Mouse (Mus musculus) c-Kit-positive CD71-positive TER-119-negative erythroid progenitor cells, embryonic 14.5 days (primary cell): ENCODE data around the gene Hrct1.

Source experiments
- DNase-seq: peaks from one replicate; pipeline ENCODE4 v3.0.0-alpha.2; 2013; ENCODE audit warnings: low read depth

Hrct1 gene

GRCm38 (mm10) chr4:43728576-43728954 is 1.6 kb downstream of the Hrct1 start:
- no peak for DNase-seq

DNA sequence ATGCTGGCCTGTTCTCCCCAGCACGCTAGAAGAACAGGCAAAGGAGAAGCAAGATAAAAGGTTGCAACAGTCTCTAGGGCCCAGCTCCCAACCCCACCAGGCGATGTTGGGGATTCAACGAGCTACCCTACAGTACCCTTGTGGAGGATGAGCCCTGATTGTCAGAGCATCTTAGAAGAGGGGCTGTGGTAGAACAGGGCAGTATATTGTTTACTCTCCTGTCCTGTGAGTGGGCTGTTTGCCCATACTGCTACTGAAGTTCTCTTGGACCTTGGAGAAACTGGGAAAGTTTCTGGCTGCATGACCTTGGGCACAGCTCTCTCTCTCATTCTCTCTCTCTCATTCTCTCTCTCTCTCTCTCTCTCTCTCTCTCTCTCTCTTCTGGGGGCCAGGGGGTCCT is 2.1 kb downstream of the Hrct1 start:
- DNase-seq, result no peak

GRCm38 (mm10) chr4:43729794-43730550 is 3.0 kb downstream of the Hrct1 start, which contains the start of gene Spaar:
Spaar (plus strand) TSS chr4:43730034.
- no peak for DNase-seq

- no peak for DNase-seq
Observed at GRCm38 (mm10) chr4:43730750-43731297, 3.8 kb downstream of the Hrct1 start.

DNA sequence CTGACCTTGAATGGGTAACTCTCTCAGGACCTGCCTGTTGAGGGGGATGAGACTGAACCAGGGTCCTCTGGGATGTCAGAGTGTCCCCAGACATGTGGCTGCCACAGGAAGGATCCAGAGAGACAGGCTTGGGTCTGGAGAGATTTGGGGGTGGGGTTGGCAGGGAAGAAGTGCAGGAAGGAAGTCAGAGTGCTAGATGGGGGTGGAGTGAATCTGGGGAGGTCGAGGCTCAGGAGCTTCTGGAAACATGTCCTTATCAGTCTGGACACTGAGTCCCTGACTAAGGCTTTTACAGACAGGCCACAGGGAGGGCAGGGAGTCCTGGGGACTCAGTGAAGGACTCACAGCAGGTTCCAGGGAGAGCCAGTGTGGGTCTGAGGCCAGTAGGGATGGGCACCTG is 5.2 kb downstream of the Hrct1 start:
- DNase-seq, result no peak

GRCm38 (mm10) chr4:43733186-43733585 is 6.2 kb downstream of the Hrct1 start:
- DNase-seq, result no peak

- no peak for DNase-seq
Observed at GRCm38 (mm10) chr4:43737144-43737543, 10.2 kb downstream of the Hrct1 start.

- DNase-seq, result no peak
Observed at GRCm38 (mm10) chr4:43738989-43739674, 12.1 kb downstream of the Hrct1 start.

DNA sequence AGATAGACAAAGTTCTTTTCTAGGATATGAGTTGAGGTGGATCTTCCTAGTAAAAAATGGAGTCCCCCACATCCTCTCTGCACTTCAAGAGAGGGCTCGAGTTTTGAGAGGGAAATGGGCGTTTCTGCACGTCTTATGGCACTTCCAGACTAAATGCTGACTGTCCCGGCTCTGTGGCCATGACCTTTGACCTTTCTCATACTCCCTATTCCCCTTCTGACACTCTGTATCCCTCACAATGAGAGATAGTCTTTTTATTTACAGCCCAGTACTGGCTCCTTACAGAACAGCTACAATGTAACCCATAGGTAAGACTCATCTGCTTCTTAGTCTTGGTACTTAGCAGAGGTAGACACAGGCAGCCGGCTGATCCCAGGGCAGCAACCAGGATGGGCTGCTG is 14.5 kb downstream of the Hrct1 start:
- DNase-seq, result no peak

DNA sequence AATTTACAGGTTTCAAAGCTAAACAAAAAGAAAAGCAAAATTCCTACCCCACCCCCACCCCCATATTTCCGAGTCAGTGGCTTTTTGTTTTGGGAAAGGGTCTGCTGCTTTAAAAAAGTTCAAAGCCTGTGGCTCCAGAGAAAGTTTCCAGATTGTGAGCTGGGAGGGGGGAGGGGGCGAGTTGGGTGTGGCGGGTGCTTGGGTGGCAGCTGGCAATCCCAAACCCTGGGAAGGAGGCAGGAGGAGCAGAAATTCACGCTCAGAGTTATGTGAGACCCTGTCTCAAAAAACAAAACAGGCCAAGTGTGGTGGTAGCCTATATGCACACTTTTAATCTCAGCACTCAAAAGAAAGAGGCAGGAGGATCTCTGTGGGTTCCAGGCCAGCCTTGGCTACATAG is 15.6 kb downstream of the Hrct1 start:
- DNase-seq, result no peak

- DNase-seq, result no peak
Observed at GRCm38 (mm10) chr4:43743099-43743498, 16.1 kb downstream of the Hrct1 start.

DNA sequence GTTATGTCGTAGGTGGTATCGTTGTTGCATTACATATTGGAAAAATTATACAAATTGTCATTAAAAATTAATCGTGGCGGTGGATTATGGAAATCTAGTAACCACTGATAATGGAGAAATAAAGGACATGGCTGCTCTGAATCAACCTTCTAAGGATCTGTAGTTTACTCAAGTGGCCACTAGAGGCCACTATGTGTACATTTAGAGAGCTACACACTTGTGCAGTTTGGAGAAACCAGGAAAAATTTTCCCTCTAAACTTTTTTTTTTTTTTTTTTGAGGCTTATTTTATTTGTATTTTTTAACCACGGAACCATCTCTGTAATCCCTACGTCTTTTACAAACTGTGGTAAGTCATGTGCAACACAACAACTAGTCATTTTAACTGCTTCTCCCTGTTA is 18.2 kb downstream of the Hrct1 start:
- peak; percentile 19 for DNase-seq

GRCm38 (mm10) chr4:43757213-43757612 is 30.2 kb downstream of the Hrct1 start:
- no peak for DNase-seq

GRCm38 (mm10) chr4:43759571-43760418 is 32.8 kb downstream of the Hrct1 start:
- DNase-seq, result no peak

GRCm38 (mm10) chr4:43760460-43760859 is 33.5 kb downstream of the Hrct1 start:
- DNase-seq, result peak; percentile 13

DNA sequence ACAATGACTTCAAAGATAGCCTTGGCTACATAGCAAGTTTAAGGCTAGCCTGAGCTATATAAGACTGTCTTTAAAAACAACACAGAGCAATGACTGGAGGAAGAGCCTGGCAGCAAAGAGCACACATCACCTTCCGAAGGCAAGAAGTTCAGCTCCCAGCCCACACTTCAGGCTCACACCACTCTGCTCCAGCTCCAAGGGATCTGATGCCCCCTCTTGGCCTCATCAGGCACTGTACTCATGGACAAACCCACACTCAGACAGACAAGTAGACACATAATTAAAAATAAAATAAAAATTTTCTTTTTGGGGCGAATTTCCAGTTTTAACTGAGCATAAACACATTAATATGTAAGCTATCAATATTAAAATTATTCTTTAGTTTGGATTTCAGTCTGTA is 34.3 kb downstream of the Hrct1 start:
- DNase-seq, result no peak

GRCm38 (mm10) chr4:43763410-43763809 is 36.4 kb downstream of the Hrct1 start:
- peak; percentile 28 for DNase-seq

DNA sequence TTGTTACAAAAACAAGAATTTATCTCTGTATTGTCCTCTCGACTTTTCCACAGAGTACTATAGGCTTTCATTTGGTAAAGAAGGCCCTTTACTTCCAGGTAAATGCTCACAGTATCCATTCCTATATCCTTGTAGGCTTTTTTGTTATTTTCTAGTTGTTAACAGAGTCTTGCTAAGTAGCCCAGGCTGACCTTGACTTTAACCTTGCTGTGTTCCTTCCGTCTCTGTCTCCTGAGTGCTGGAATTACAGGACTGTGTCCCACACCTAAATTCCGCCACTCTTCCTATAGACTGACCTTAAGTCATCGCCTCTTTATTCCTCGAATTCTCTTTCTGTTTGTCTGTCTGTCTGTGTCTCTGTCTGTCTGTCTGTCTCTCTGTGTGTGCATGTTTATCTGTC is 41.4 kb downstream of the Hrct1 start:
- DNase-seq, result no peak

DNA sequence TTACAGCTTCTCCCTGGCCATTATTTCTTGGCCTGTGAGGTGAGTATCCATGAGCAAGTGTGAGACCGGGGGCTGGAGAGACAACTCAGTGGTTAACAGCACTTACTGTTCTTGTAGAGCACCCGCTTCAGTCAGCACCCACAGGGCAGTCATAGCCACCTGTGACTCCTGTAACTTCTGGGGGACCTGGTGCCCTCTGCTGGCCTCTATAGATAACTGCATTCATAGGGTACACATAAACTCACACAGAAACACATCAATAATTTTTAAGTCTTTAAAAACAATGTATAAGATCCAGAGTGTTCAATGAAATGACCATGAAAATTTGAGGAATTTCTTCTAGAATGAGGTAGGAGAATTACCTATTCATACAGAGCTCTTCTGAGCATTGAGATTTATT is 42.4 kb downstream of the Hrct1 start:
- DNase-seq, result no peak

DNA sequence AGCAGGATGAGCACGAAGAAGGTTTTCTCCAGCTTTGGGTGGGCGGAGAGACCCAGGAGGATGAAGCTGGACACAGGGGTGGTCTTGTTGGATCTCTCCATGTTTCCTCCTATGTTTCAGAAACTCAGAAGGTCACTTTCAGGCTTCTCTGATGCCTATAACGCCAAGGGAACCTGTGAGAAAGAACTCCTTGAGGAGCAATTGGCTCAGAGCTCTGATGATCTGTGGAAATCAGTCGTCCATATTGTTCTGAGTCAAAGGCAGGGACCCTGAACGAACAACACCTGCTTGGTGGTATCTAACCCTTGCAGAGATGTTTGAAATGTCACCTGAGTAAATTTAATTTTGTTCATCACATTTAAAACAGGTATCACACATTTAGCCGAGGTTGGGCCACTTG is 43.9 kb downstream of the Hrct1 start, which contains the start of gene Olfr159:
TSS of gene Olfr159 (minus strand) at position 101 of the 400 bp plus-strand sequence.
- no peak for DNase-seq

- no peak for DNase-seq
Observed at GRCm38 (mm10) chr4:43771626-43772025, 44.6 kb downstream of the Hrct1 start.

DNA sequence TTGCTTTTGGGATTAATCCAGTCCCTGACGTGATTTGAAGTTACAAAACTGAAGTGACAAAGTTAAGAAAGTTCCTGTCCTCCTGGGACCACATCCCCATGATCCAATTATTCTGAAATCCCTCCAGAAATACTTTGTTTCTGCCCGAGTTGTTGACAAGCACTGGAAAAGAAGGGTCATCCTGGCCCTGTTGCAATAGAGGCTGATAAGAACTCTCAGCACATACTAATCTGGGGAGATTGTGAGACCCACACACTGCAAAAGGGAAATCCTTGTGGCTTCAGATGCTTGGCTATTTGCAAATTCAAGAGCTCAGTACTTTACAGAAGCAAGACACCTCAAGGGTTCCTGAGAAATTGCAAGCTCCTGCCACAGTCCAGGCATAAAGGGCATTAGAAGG is 45.3 kb downstream of the Hrct1 start:
- DNase-seq, result no peak
